Mouse (Mus musculus) lung, adult 2 months (tissue): ENCODE measurements at regions not wholly inside any gene's neighbourhood (a gene's known extent, or its start where the extent isn't known, plus 50 kb on each side); places are given as distances from the start of the nearest gene placed in this dataset.

Source experiments
- CTCF ChIP-seq: fragments of 200-500 bp; IDR thresholded peaks from 2 replicates; pipeline ENCODE4 v1.5.1; 2011; ENCODE audit warnings: mild to moderate bottlenecking, low read length, control low read depth; ENCODE audit not compliant: insufficient read depth
- POLR2A ChIP-seq: fragments of 200-500 bp; IDR thresholded peaks from 2 replicates; pipeline ENCODE4 v1.6.1; 2011; ENCODE audit warnings: low read depth, mild to moderate bottlenecking, control low read depth, low read length, borderline replicate concordance; ENCODE audit errors: extremely low read depth

DNA sequence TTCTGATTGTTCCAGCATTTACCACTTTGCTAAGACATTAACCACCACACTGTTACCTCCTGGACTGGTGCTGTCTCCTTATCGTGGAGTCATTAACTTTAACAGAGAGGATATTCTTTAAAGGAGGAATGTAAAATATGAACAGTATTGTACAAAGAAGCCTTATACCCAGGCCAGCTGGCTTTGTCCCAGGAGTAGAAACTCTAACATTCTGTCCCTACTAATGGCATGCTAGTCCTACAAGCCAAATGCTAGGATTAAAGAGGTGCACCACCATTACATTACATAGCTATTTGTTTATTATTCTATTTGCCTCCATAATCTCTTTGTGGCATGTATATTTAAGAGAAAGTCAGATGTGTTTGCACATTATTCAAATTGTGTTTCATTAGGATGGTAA, 288.8 kb downstream of the Gm28710 start:
- TF ChIP-seq CTCF (no peak), POLR2A (no peak)
